Mouse (Mus musculus) embryonic facial prominence, embryonic 13.5 days (tissue): ENCODE data around the gene Samd13. TPM values are rescaled to one million over a fixed set of nuclear protein-coding genes. Genes with fewer than 3 reads are reported as not detected.

Experiments used
- ATAC-seq: fragments of 200-750 bp; cut with Nextera tagmentation; 2 replicates; pipeline ENCODE4 v1.8.0; 2017; ENCODE audit warnings: low read depth; ENCODE audit not compliant: insufficient number of reproducible peaks, insufficient read depth, low FRiP score, low TSS enrichment
- H3K27ac ChIP-seq: fragments of 300-500 bp; sonication (generic); 2 replicates; pipeline ENCODE4 v1.5.1; 2015; ENCODE audit warnings: moderate library complexity, mild to moderate bottlenecking, inconsistent platforms
- H3K27me3 ChIP-seq: fragments of 300-500 bp; sonication (generic); 2 replicates; pipeline ENCODE4 v1.6.1; 2015; ENCODE audit warnings: mild to moderate bottlenecking, inconsistent platforms
- H3K36me3 ChIP-seq: fragments of 300-500 bp; sonication (generic); 2 replicates; pipeline ENCODE4 v1.6.1; 2015; ENCODE audit warnings: mild to moderate bottlenecking, inconsistent platforms
- H3K4me1 ChIP-seq: fragments of 300-500 bp; sonication (generic); 2 replicates; pipeline ENCODE4 v1.6.1; 2015; ENCODE audit warnings: inconsistent platforms
- H3K4me2 ChIP-seq: fragments of 300-500 bp; sonication (generic); 2 replicates; pipeline ENCODE4 v1.6.1; 2015; ENCODE audit warnings: moderate library complexity, mild to moderate bottlenecking, inconsistent platforms
- H3K4me3 ChIP-seq: fragments of 300-500 bp; sonication (generic); 2 replicates; pipeline ENCODE4 v1.5.1; 2015; ENCODE audit warnings: mild to moderate bottlenecking, inconsistent platforms
- H3K9ac ChIP-seq: fragments of 300-500 bp; sonication (generic); 2 replicates; pipeline ENCODE4 v1.6.1; 2015; ENCODE audit warnings: mild to moderate bottlenecking, inconsistent platforms
- H3K9me3 ChIP-seq: fragments of 300-500 bp; sonication (generic); 2 replicates; pipeline ENCODE4 v1.6.1; 2016; ENCODE audit warnings: inconsistent platforms
- WGBS: fragments of 180-500 bp; shearing (Covaris S2); methylation state at CpG from one replicate; pipeline ENCODE4 v1.1.7; 2015; ENCODE audit warnings: mixed read lengths; 5-methylcytosine and 5-hydroxymethylcytosine counted together
- polyA plus RNA-seq: library from polyadenylated mRNA; unstranded; fragments of >200 nt; fragmentation: Nextera tagmentation; extraction: Ambion mirVana; gene quantifications from 2 replicates; pipeline ENCODE4 v1.2.1, GENCODE M21; 2015

The Samd13 gene
- polyA plus RNA-seq: 1.4 and 1.8 TPM in 2 replicates

GRCm38 (mm10) chr3:146684811-146685675 lies at the start of gene Samd13:
Samd13 (minus strand) TSS chr3:146685592.
- no peaks in the 10 kb centered on the region for H3K9me3 ChIP-seq
- peak within 1 kb of the TSS; percentile 57 for H3K4me3 ChIP-seq
- peak within 1 kb of the TSS; percentile 74 for H3K9ac ChIP-seq
- peak within 1 kb of the TSS; percentile 88 for H3K4me2 ChIP-seq
- ATAC-seq: peak; percentile 92
- no peaks in the 10 kb centered on the region for H3K36me3 ChIP-seq
- no peaks in the 10 kb centered on the region for H3K27me3 ChIP-seq
- peak within 1 kb of the TSS; percentile 51 for H3K27ac ChIP-seq
- WGBS: 3% methylated on average over 50 of the region's 50 CpGs
- H3K4me1 ChIP-seq: peaks cover 41% of the 10 kb centered on the region

DNA sequence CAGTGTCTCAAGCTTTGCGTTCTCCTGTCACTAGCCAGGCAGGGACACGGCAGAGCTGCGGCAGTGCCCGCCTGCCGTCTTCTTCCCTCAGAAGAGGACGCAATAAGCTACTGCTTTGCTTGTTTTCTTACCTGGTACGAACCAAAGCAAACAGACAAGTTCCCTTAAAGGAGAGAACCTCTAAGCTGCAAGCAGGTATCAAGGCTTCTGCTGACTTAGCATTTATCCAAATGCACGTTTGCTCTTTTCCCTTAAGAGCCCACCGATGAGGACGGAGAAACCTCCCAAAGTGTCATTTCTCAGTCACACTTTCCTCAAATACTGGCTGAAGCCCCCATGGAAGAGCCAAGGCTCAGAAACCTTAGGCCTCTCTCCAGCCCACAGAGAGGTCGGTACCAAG lies 46.1 kb upstream of the Samd13 start:
- WGBS: 95% methylated on average over 11 of the region's 11 CpGs
- peaks cover 63% of the 10 kb centered on the region for H3K36me3 ChIP-seq

GRCm38 (mm10) chr3:146723037-146723436 lies 37.6 kb upstream of the Samd13 start:
- Histone ChIP-seq H3K4me1 (no peaks in the 10 kb centered on the region), H3K9me3 (peaks cover 6% of the 10 kb centered on the region; the same call in 1 of the 2 replicates), H3K4me3 (no peak overlapping the region), H3K9ac (no peak overlapping the region), H3K36me3 (peaks cover 32% of the 10 kb centered on the region), H3K4me2 (no peak overlapping the region), H3K27me3 (no peaks in the 10 kb centered on the region), H3K27ac (no peak overlapping the region)
- no peak for ATAC-seq
- WGBS: 41% methylated on average over 3 of the region's 3 CpGs

More for the DNA sequence above, 46.1 kb upstream of the Samd13 start:
- no peak overlapping the region for H3K4me2 ChIP-seq
- no peaks in the 10 kb centered on the region for H3K9me3 ChIP-seq
- H3K27ac ChIP-seq: no peak overlapping the region
- no peak overlapping the region for H3K4me3 ChIP-seq
- no peak overlapping the region for H3K9ac ChIP-seq
- no peak for ATAC-seq
- H3K27me3 ChIP-seq: no peaks in the 10 kb centered on the region
- H3K4me1 ChIP-seq: no peaks in the 10 kb centered on the region

GRCm38 (mm10) chr3:146719696-146720095 lies 34.3 kb upstream of the Samd13 start:
- H3K9me3 ChIP-seq: no peaks in the 10 kb centered on the region
- no peak for ATAC-seq
- H3K4me3 ChIP-seq: no peak overlapping the region
- H3K4me1 ChIP-seq: no peaks in the 10 kb centered on the region
- H3K27ac ChIP-seq: no peak overlapping the region
- H3K9ac ChIP-seq: no peak overlapping the region
- H3K36me3 ChIP-seq: 0 out of 2 replicates have a peak, but pooled peaks cover 3% of the 10 kb centered on the region
- no peak overlapping the region for H3K4me2 ChIP-seq
- WGBS: 72% methylated on average over 4 of the region's 4 CpGs
- H3K27me3 ChIP-seq: no peaks in the 10 kb centered on the region

GRCm38 (mm10) chr3:146718251-146718650 lies 32.9 kb upstream of the Samd13 start:
- no peaks in the 10 kb centered on the region for H3K36me3 ChIP-seq
- no peaks in the 10 kb centered on the region for H3K27me3 ChIP-seq
- no peak overlapping the region for H3K4me2 ChIP-seq
- 75% methylated on average over 5 of the region's 5 CpGs for WGBS
- no peaks in the 10 kb centered on the region for H3K4me1 ChIP-seq
- no peak overlapping the region for H3K9ac ChIP-seq
- H3K27ac ChIP-seq: no peak overlapping the region
- H3K9me3 ChIP-seq: no peaks in the 10 kb centered on the region
- no peak overlapping the region for H3K4me3 ChIP-seq
- no peak for ATAC-seq

DNA sequence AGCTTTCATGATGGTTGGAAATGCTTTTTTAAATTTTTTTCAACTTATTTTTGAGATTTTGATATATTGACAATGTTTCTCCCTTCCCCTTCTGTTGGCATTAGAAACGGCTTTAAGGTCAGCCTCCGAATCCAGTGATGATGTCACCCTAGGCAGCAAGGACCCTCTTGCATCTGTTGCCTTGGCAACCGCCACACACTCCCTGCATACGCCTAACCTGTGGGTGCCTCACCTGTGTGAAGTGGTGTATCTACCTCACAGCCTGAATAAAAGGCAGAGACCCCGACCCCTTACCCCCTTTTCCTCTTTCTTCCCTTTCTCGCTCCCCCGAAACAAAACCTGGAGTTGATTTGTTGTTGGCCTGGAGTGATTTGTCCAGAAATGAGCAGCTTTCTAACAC lies 26.9 kb upstream of the Samd13 start:
- no peak for ATAC-seq
- no peak overlapping the region for H3K27ac ChIP-seq
- H3K36me3 ChIP-seq: no peaks in the 10 kb centered on the region
- no peaks in the 10 kb centered on the region for H3K9me3 ChIP-seq
- 77% methylated on average over 7 of the region's 7 CpGs for WGBS
- H3K27me3 ChIP-seq: no peaks in the 10 kb centered on the region
- H3K4me2 ChIP-seq: no peak overlapping the region
- no peak overlapping the region for H3K9ac ChIP-seq
- peaks cover 15% of the 10 kb centered on the region for H3K4me1 ChIP-seq
- H3K4me3 ChIP-seq: no peak overlapping the region

DNA sequence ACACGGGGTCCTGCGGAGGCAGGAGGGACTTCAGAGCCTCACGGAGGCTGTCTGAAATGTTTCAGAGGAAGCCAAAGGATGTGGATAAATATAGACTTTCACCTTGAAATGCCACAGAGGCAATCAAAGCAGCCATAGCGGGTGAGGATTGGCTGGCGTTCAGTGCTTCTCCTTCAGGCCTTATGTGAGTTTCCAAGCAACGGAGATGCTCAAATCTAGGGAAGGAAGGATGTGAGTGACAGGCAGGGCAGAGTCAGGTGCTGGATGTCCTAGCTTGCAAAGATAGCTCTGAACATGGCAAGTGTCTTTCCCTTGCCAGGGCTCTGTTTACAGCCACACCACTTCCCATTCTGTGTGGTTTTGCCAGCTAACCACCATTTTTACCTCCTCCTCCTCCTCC lies 26.2 kb upstream of the Samd13 start:
- no peak overlapping the region for H3K27ac ChIP-seq
- 38% methylated on average over 6 of the region's 6 CpGs for WGBS
- H3K4me1 ChIP-seq: peaks cover 15% of the 10 kb centered on the region
- ATAC-seq: no peak
- H3K27me3 ChIP-seq: no peaks in the 10 kb centered on the region
- no peak overlapping the region for H3K9ac ChIP-seq
- H3K4me2 ChIP-seq: no peak overlapping the region
- no peaks in the 10 kb centered on the region for H3K9me3 ChIP-seq
- H3K4me3 ChIP-seq: no peak overlapping the region
- no peaks in the 10 kb centered on the region for H3K36me3 ChIP-seq

- Histone ChIP-seq H3K4me1 (peaks cover 15% of the 10 kb centered on the region), H3K27me3 (no peaks in the 10 kb centered on the region), H3K9ac (no peak overlapping the region), H3K9me3 (no peaks in the 10 kb centered on the region), H3K36me3 (no peaks in the 10 kb centered on the region), H3K4me2 (no peak overlapping the region), H3K4me3 (no peak overlapping the region), H3K27ac (no peak overlapping the region)
- 47% methylated on average over 7 of the region's 7 CpGs for WGBS
- ATAC-seq: no peak
Measured at GRCm38 (mm10) chr3:146711084-146711483, 25.7 kb upstream of the Samd13 start.

- Histone ChIP-seq H3K27me3 (no peaks in the 10 kb centered on the region), H3K36me3 (no peaks in the 10 kb centered on the region), H3K4me3 (no peak overlapping the region), H3K4me1 (peaks cover 15% of the 10 kb centered on the region), H3K27ac (no peak overlapping the region), H3K9ac (no peak overlapping the region), H3K9me3 (no peaks in the 10 kb centered on the region), H3K4me2 (no peak overlapping the region)
- 54% methylated on average over 1 of the region's 1 CpGs for WGBS
- no peak for ATAC-seq
Measured at GRCm38 (mm10) chr3:146709086-146709485, 23.7 kb upstream of the Samd13 start.

- Histone ChIP-seq H3K9me3 (no peaks in the 10 kb centered on the region), H3K4me3 (no peak overlapping the region), H3K4me1 (peaks cover 15% of the 10 kb centered on the region), H3K36me3 (no peaks in the 10 kb centered on the region), H3K4me2 (no peak overlapping the region), H3K9ac (no peak overlapping the region), H3K27me3 (no peaks in the 10 kb centered on the region), H3K27ac (no peak overlapping the region)
- WGBS: 79% methylated on average over 3 of the region's 3 CpGs
- no peak for ATAC-seq
Measured at GRCm38 (mm10) chr3:146708381-146708780, 23.0 kb upstream of the Samd13 start.

DNA sequence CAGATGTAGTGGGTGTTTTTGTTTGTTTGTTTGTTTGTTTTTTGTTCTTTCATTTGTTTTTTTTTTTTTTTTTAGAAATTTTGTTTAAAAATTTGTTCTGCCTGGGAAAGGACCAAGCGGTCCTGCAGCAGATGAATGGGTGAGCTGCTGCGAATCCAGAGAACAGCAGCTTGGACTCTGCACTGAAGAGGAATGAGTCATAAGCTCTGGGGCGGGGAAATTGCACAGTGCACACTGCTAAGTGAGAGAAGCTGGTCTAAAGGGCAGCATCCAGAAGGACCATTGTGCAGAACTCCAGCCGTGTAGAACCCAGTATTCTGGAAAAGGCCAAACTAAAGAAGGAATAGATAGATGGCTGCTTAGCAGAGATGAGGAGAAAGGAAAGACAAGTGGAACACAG lies 18.7 kb upstream of the Samd13 start:
- Histone ChIP-seq H3K27ac (no peak overlapping the region), H3K27me3 (no peaks in the 10 kb centered on the region), H3K36me3 (no peaks in the 10 kb centered on the region), H3K9ac (no peak overlapping the region), H3K4me1 (0 out of 2 replicates have a peak, but pooled peaks cover 2% of the 10 kb centered on the region), H3K4me3 (no peak overlapping the region), H3K9me3 (no peaks in the 10 kb centered on the region), H3K4me2 (no peak overlapping the region)
- ATAC-seq: no peak
- WGBS: 92% methylated on average over 4 of the region's 4 CpGs

DNA sequence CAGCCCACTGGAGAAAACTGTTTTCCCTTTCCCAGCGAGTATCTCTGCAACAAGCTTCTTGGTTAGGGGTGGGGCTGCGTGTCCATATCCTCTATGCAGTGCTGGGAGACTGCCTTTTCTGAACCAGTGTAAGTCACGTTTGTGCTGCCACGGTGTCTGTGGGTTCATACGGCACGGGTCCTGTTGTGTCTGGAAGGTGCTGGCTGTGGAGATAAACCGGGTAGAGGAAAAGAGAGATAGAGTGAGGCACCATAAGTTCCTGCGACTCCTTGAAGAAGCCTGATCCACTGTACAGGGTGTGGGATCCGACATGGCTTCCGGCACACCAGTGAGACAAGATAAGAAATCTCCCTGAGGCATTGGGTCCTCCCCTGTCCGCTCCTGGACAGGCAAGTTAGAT lies 14.7 kb upstream of the Samd13 start:
- no peak overlapping the region for H3K4me2 ChIP-seq
- H3K27me3 ChIP-seq: no peaks in the 10 kb centered on the region
- H3K4me3 ChIP-seq: no peak overlapping the region
- H3K9ac ChIP-seq: no peak overlapping the region
- no peak overlapping the region for H3K27ac ChIP-seq
- no peaks in the 10 kb centered on the region for H3K9me3 ChIP-seq
- 0 out of 2 replicates have a peak, but pooled peaks cover 4% of the 10 kb centered on the region for H3K4me1 ChIP-seq
- ATAC-seq: no peak
- no peaks in the 10 kb centered on the region for H3K36me3 ChIP-seq
- 73% methylated on average over 11 of the region's 11 CpGs for whole genome bisulfite sequencing
